Mouse (Mus musculus) layer of hippocampus, postnatal 25 days (tissue): ENCODE measurements at regions not wholly inside any gene's neighbourhood (a gene's known extent, or its start where the extent isn't known, plus 50 kb on each side); places are given as distances from the start of the nearest gene placed in this dataset.
"Not testable (repeated sequence)": the region's sequence is repeated elsewhere in the genome, so short reads cannot be mapped to it uniquely, and the experiment has no call there.

Experiments used
- DNase-seq, 2 experiments: peaks; one replicate each; pipeline ENCODE4 v3.0.0; 2022; ENCODE audit warnings: mixed read lengths in 2 of 2, low spot score in 1 of 2; ENCODE audit errors: extremely low spot score in 1 of 2

DNA sequence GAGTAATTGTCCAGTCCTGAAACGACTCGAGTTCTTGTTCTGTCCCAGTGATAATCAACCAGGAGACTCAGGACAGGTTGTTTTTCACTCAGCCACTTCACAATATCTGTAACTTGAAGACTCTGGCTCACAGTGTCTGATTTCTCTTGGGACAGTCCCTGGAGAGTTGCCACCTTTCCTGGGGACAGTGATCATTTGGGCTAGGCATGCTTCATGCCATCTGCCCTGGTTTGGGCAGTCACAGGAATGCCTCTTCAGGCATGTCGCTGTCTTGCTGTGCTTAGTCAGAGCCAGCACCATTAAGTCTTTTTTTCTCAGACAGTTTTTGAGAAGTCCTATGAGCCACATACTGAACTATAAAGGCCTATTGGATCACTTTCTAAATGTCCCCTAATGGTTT is 246.9 kb upstream of the Pik3r1 start:
- DNase-seq = no peak

DNA sequence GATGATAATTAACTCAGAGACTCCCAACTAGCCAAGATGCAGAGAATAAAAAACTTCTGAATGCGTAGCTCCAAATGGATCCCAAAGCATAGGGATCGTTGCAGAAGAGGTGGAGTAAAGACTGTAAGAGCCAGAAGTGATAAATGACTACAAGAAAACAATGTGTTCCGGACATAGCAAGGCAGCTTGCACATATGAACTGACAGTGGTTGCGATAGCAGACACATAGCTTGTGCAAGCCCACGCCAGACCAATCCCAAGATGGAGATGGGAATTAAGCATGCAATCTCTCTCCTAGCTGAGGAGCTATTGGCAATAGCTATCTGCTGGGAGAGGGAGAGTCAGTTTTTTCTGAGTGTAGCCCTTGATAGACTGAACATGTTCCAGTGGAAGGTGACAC is 248.5 kb upstream of the Pik3r1 start:
- no peak for DNase-seq

DNA sequence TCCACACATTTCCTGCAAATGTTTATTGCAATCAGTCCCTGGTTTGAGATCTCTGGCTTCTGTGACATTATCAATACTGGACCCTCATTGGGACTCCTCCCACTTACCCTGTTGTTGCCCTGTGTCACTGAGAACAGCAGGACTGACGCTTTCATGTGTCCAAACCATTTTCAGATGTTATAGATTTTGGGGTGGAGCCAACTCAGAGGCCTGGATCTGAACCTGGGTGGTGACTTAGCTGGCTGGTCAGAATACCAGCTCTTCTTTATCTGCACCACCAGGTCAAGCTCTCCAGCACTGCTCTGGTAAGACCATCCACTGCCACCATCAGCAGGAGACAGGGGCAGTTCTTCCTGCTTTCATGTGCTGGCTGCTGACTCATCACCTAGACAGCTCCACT is 254.3 kb upstream of the Pik3r1 start:
- DNase-seq = no peak

DNA sequence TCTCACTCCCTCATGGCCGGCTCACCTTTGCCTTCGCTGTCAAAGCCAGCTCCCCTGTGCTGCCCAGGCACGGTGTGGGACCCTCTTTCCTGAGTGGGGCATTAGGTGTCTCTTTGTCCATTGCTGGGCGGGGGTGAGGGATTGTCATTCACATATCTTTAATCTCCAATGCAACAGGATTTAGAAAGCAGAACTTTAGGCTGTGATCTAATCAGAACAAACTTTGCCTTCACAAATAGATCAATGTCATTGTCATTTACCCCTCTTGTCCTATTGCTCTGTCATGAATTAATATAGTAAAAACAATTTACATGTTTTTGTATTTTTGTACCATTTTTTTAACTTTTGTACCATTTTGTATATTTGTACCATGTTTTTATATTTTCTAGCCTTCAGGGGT is 254.7 kb upstream of the Pik3r1 start:
- DNase-seq = no peak

DNA sequence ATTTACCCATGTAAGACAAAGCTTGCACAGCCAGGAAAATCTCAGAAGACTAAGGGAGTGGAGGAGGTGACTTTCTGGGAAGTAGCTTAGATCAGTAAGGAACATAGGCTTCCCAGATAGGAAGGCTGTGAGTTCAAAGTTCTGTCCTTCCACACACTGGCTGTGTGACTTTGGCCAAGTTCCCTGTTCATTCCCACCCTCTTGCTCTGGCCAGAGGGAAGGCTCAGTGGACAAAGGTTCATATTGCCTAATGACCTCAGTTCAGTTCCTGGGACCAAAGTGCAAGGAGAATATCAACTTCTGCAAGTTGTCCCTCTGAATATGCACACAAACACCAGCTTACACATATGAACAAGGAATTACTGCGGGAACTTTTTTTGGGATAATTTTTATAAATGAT is 255.6 kb upstream of the Pik3r1 start:
- DNase-seq = no peak

DNA sequence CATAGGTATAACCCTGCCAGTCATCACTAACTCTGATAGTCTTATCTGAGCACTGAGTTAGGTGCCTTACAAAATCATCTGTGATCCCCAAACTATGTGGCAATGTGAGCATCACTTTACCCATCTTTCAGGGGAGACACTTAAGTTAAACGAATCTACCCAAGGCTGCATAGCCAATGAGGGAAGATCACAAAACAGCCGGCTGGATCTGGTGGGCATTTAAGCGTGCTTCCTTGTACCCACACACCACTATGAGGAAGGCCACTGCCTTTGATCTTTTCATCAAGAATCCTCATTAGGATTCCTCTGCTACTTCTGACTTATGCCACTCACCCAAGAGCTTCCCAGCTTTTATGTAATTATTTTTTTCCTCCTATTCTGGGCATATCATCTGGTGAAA is 257.1 kb upstream of the Pik3r1 start:
- no peak for DNase-seq

DNA sequence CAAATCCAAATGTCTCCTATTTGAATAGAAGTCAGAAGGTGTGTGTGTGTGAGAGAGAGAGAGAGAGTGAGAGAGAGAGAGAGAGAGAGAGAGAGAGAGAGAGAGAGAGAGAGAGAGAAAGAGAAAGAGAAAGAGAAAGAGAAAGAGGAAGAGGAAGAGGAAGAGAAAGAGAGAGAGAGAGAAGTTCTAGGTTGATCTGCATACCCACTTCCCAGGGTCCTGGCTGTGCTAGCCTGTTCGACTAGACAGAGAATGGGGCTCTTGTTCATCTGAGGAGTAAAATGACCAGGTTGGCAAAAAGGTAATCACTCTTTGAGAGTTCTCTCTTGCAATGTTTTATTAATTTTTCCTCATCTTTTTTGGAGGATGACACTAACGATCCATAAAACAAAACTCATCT is 257.5 kb upstream of the Pik3r1 start:
- not testable (repeated sequence) for DNase-seq

DNA sequence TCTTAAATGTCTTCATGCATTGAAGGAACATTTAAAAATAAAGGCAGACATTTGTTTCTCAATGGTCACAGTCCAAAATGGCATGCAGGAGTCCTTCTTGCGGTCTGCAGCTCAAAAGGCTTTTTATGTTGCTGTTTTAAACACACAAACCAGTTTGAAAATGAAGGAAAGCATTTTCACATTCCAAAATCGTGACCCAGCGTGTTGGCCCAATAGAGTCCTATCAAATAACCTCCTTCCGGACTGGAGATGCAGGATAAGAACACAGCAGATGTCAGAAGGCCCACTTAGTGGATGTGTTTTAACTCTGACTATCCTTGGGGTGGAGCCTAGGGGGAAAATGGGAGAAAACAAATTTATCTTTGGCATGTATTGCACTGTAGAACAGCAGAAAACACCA is 263.4 kb upstream of the Pik3r1 start:
- DNase-seq = no peak

DNA sequence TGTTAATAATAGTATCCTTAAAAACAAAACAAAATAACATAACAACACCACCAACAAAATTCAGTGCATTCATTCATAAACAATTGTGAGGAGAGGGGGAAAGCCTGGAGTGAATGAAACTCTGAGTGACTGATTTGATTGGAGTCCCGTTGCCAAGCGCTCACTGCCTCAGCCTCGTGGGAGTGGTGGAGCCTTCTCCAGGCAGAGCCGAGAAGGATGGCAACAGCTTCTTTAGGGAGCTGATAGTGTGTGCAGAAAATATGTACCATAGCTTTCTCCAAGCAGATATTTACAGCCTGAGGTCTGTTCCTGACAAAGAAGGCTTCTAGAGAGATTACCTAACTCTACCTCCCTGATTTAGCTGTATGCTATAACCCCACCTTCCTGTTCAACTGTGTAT is 266.5 kb upstream of the Pik3r1 start:
- DNase-seq = no peak

DNA sequence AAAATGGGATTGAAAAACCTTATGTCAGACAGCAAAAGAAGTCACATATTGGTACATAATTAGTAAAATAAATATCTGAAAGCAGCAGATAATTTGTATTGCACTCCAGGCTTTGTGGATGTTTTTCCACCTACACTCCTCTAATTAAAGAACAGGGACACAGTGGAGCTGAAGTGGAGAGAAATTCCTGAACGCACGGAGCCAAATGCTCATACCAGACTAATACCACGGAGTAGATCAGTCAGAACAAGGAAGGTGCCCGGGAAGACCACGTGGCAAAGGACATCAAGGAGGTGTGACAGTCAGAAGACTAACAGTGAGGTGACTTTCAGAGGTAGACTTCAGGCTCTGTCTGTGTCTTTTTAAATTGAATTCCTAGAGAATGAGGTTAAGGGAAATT is 268.0 kb upstream of the Pik3r1 start:
- no peak for DNase-seq

DNA sequence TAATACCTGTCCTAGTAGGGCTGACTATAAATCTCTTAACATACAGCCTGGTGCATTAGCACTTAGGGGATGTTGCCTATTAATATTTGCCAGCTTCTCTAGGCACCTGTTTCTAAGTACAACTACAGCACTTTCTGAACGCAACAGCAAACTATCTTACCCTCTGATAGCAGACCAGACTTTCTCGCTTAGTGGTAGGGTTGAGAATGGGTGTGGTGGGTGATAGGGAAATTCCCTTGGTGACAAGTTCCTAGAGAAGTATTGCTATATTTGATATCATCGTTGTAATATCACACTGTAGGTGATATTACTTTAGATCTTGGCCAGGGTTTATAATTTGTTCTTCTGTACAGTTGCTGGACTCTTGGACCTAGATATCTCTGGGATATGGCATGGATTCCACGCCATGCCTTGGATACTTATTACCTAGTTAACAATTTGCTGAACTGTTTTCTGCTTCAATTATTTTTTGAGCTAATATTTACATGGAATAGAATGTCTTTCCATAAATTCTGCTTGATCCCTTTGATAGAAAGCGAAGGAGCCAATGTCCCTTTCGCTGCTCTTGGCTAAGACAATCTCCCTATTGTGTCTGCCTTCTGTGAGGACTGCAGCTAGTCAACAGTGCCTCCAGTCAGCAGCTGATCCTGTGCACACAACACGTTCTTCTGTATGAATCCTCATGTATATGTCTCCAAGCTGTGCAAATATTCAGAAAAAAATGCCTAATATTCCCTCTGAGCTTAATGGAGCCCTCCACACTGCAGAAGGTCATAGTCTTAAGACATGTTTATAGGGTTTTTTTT is 269.0 kb upstream of the Pik3r1 start:
- no peak for DNase-seq

DNA sequence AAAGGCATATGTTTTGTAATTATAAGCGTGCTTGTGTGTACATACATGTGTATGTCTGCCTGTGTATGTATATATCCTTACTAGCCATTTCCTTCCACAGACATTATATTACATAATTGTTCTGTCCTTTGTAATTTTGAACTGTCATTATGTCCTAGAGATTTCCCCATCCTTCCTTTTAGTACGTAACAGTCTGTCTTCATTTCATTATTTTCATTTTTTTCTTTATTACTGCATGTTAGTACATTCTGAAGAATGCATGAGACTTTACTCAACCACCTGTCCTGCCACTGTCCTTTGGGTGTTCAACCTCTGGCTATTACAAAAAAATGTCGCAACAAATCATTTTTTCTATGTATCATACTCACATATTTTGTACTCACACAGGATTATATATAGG is 292.2 kb upstream of the Pik3r1 start:
- DNase-seq = no peak

DNA sequence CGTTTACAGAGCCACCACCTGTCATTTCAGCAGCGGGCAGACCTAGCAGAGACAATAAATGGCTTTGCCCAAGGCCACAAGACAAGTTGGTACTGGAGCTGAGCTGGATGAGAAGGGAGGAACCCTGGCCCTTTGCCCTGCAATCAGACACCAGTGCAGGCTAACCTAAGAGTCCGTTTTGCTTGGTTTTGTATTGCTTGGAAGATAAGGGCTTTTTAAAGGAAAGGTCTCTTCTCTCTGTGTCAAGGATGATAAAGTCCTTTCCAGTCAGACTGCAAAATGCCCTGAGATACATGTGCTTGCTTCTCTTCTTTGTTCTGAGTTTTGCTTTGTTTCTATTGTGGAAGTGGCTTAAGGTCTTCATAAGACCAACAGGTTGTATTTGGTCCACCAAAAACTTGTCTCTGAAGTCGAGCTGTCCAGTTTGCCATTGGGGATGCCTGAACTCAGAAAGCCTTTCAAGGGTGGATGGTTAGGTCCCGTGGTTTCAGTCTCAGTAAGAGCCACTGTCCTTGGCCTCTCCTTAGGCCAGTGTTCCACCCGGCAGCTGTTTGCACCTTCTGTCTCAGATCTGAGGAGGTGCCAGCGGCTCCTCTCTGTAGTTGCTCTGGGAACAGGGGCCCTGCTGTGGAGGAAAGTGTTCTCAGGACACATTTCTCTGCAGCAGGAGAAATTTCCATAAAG is 296.7 kb upstream of the Pik3r1 start:
- DNase-seq = no peak

DNA sequence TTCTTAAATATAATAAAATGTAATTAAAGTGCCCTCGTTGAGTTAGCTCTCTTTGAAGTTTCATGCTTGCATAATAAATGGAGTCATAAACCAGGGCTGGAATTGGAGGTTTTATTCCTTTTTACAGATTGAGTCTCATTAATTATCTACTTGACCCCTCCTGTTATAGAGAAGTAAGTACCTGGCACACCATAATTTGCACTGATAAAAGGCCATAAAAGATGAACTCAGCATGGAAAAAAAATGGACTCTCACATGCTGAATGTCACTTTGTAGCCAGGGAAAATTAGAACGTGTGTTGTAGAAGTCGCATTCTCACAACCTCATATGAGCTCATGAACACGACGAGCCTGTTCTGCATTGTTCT is 297.2 kb upstream of the Pik3r1 start:
- DNase-seq = no peak

DNA sequence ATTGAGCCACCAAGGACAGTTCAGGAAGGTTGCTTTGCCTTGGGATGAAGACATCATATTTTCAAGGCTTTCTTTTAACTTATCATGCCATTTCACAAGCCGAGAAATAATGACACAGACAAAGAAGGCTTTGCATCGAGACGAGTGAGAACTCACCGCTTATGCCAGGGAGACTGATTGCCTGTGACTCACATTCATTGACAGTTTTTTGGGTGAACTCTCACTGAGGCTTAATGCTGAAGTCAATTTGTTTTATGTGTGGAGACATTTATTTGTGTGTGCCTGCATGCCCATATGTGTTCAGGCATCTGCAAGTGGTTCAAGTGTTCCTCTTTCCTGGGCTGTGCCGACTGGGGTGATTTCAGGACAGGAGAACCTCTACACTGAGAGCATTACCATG is 297.8 kb upstream of the Pik3r1 start:
- DNase-seq = no peak

DNA sequence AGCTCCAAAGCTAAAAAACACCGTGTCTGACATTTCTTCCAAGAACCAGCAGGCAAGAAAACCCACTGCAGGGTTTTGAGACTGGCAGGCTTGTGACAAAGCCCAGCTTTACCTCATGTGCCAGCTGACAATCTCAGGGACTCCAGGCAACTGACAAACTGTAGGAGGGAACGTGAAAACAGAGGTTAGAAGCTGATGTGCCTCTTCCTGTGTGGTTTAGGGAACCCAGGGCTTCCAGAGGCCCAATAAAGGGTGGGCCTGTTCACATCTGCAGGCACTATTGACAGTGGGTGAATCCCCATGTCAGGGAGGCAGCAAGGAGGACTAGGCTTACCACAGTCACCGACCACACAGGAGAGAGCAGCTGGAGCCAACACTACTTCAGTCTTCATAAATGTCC is 302.7 kb upstream of the Pik3r1 start:
- no peak for DNase-seq

DNA sequence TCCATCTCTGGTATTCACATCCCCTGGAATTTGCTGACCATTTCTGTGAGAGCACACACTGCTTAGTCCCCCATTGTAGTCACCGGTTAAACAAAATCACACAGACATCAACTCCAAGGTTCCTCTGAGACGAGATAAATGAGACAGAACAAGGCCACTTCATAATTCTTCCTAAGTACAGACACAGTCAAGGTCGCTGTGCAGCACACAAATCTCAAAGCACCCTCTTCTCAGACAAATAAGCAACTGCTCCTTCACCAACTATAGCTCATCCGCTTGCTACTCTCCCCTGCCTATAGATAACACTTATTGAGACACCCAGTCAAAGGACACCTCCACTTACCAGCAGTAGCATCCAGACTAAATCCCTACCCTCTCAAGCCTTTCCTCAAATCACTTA is 304.3 kb upstream of the Pik3r1 start:
- DNase-seq = no peak

DNA sequence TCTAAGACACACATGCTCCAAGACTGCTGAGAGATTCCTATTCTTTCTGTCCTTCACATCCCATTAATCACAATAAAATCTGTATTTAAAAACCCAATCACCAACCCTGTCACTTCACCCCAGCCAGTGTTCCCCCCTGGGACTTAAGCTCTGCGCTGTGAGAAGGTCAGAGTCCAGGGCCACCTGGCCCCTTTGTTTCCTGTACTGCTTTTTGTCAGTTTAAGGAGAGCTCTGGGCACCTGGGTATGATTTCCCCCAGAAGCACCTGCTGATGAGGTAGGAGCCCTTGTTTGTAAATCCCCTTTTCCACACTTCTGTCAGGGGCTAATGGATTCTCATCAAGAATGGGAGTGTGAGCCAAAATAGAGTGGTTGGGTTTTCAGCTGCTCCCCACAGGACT is 319.7 kb upstream of the Pik3r1 start:
- DNase-seq = no peak

DNA sequence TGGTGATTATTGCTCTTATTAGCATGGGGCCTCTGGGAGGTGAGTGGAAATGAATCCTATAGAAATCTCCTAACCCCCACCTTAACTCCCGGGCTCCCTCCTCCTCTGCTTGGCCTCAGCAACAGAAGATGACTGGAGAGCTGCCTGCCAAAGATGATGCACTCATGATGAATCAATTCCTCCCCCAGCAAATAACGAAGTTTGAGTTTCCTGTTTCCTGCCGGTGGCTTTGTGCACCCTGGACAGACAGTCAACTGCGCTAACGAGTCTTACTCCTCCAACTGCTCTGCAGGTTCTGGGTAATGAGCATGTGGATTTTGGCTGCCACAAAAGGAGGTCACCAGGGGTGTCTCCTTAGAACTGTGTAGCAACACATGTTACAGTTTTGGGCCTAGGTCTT is 321.5 kb upstream of the Pik3r1 start:
- no peak for DNase-seq

DNA sequence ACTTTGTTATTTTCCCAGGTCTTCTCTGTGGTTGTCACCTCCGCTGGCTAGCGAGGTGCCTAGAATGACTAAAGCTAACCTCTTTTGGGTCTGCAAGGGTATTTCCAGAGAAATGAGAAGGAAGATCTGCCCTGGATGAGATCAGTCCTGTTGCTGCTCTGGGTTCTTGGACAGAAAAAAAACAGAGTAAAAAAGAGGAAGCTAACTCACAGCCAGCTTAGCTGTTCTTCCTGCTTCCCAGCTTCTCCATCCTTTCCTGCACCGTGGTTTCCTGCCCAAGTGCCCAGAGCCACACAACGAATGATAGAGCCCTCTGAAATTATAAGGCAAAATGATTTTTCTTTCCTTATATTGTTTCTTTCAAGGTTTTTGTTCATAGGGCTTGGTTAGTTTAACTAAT is 326.2 kb upstream of the Pik3r1 start:
- DNase-seq = no peak

DNA sequence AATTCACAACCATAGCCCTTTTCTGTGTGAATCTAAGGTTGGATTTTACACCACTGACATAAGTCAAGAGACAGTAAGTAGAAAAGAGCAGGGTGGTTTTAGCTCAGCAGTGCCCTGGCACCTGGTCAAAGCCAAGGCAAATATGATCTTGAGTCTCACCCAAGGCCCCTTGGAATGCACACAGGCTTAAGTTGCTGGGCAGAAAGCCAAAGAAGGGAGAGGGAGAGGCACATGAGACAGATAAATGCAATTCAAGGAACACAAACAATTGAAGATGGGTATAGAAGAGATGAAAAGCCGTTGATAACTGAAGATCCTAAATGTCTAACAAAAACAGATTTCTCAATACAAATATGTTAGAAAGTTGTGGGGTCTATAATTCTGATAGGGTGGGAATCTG is 335.1 kb upstream of the Pik3r1 start:
- no peak for DNase-seq

DNA sequence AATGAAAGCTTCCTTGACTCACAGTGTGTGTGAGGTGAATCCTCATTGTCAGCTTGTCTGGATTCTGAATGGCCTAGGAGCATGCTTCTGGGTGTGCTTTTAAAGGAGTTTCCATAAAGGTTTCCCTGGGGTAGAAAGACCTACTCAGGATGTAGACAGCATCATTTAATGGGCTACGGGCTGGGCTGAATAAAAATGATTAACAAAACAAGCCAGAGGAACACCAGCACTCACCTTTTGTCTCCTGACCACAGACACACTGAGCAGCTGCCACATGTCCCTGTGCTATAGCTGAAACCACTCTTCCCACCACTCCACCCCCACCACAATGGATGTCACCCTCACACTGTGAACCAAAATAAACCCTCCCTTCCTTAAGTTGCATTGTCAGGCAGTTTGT is 338.2 kb upstream of the Pik3r1 start:
- DNase-seq = no peak
